Mouse (Mus musculus) midbrain, embryonic 16.5 days (tissue): Measurements from ENCODE around the gene Rtn3. TPM values are rescaled to one million over a fixed set of nuclear protein-coding genes. Genes with fewer than 3 reads are reported as not detected.
"Not testable (repeated sequence)": the region's sequence is repeated elsewhere in the genome, so short reads cannot be mapped to it uniquely, and the experiment has no call there.

Experiments used
- ATAC-seq: fragments of 200-750 bp; cut with Nextera tagmentation; 2 replicates; pipeline ENCODE4 v1.8.0; 2017; ENCODE audit warnings: moderate TSS enrichment
- H3K27ac ChIP-seq: fragments of 300-500 bp; sonication (generic); 2 replicates; pipeline ENCODE4 v1.5.1; 2014; ENCODE audit warnings: mild to moderate bottlenecking, low read length, mixed read lengths
- H3K27me3 ChIP-seq: fragments of 300-500 bp; sonication (generic); 2 replicates; pipeline ENCODE4 v1.6.1; 2014; ENCODE audit warnings: low read depth, low read length, mixed read lengths; ENCODE audit not compliant: control insufficient read depth, insufficient read depth
- H3K36me3 ChIP-seq: fragments of 300-500 bp; sonication (generic); 2 replicates; pipeline ENCODE4 v1.6.1; 2014; ENCODE audit warnings: mild to moderate bottlenecking, low read length, moderate library complexity, mixed read lengths; ENCODE audit not compliant: control insufficient read depth, insufficient read depth
- H3K4me1 ChIP-seq: fragments of 300-500 bp; sonication (generic); 2 replicates; pipeline ENCODE4 v1.6.1; 2014; ENCODE audit warnings: mild to moderate bottlenecking, low read length, mixed read lengths; ENCODE audit not compliant: control insufficient read depth, insufficient read depth
- H3K4me2 ChIP-seq: fragments of 300-500 bp; sonication (generic); 2 replicates; pipeline ENCODE4 v1.6.1; 2014; ENCODE audit warnings: mild to moderate bottlenecking, low read length, mixed read lengths
- H3K4me3 ChIP-seq: fragments of 300-500 bp; sonication (generic); 2 replicates; pipeline ENCODE4 v1.5.1; 2014; ENCODE audit warnings: low read depth, mild to moderate bottlenecking, low read length, moderate library complexity, mixed read lengths
- H3K9ac ChIP-seq: fragments of 300-500 bp; sonication (generic); 2 replicates; pipeline ENCODE4 v1.6.1; 2014; ENCODE audit warnings: low read depth, low read length, mixed read lengths
- H3K9me3 ChIP-seq: fragments of 300-500 bp; sonication (generic); replicated peaks from 2 replicates; pipeline ENCODE4 v1.6.1; 2014; ENCODE audit warnings: mild to moderate bottlenecking, low read length, mixed read lengths; ENCODE audit not compliant: control insufficient read depth, poor library complexity, severe bottlenecking
- WGBS: fragments of 180-500 bp; shearing (Covaris S2); extraction: QIAGEN DNeasy Blood & Tissue Kit; methylation state at CpG from one replicate; pipeline ENCODE4 v1.1.7; 2014; 5-methylcytosine and 5-hydroxymethylcytosine counted together
- polyA plus RNA-seq: library from polyadenylated mRNA; unstranded; fragments of >200 nt; fragmentation: Nextera tagmentation; extraction: Ambion mirVana; gene quantifications from 2 replicates; pipeline ENCODE4 v1.2.1, GENCODE M21; 2015

Gene Rtn3
- polyA plus RNA-seq, 1 experiment from 2014 or later, result 682 TPM

GRCm38 (mm10) chr19:7508026-7508425 lies 24.9 kb upstream of the Rtn3 start:
- 76% methylated on average over 4 of the region's 4 CpGs for WGBS

GRCm38 (mm10) chr19:7506321-7506720 lies 23.2 kb upstream of the Rtn3 start:
- peaks cover 5% of the 10 kb centered on the region; the same call in 1 of the 2 replicates for H3K36me3 ChIP-seq
- no peak overlapping the region for H3K9ac ChIP-seq
- H3K27ac ChIP-seq, result no peak overlapping the region
- H3K4me2 ChIP-seq, result no peak overlapping the region
- no peak for ATAC-seq
- H3K4me1 ChIP-seq, result no peaks in the 10 kb centered on the region
- no peaks in the 10 kb centered on the region for H3K27me3 ChIP-seq
- no peak overlapping the region for H3K4me3 ChIP-seq
- 88% methylated on average over 1 of the region's 1 CpGs for WGBS
- no peaks in the 10 kb centered on the region for H3K9me3 ChIP-seq

More at GRCm38 (mm10) chr19:7508026-7508425, 24.9 kb upstream of the Rtn3 start:
- Histone ChIP-seq H3K9ac (no peak overlapping the region), H3K36me3 (peaks cover 9% of the 10 kb centered on the region; the same call in 1 of the 2 replicates), H3K27ac (no peak overlapping the region), H3K4me1 (no peaks in the 10 kb centered on the region), H3K9me3 (no peaks in the 10 kb centered on the region), H3K27me3 (no peaks in the 10 kb centered on the region), H3K4me3 (no peak overlapping the region), H3K4me2 (no peak overlapping the region)
- ATAC-seq, result no peak

DNA sequence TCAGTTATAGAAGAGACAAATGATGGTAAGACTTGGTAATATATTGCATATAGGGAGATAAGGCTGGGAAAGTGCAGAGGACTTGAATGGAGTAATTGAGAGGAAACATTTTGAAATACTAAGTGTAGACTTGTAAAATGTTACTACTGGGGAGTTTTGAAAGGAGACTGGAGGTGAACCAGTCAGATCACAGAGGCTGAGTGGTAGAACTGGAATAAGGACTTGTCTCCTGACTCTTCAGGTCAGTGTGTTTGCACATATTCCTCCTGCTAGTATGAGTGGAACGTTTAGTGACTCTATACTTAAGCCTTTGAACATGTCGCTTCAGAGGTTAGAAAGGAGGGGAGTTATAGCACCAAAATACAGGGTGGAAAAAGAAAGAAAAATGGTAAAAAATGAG lies 19.4 kb upstream of the Rtn3 start:
- no peaks in the 10 kb centered on the region for H3K27me3 ChIP-seq
- H3K4me2 ChIP-seq, result no peak overlapping the region
- WGBS, result 91% methylated on average over 2 of the region's 2 CpGs
- H3K9ac ChIP-seq, result no peak overlapping the region
- no peak for ATAC-seq
- H3K4me1 ChIP-seq, result no peaks in the 10 kb centered on the region
- no peaks in the 10 kb centered on the region for H3K9me3 ChIP-seq
- H3K36me3 ChIP-seq, result no peaks in the 10 kb centered on the region
- no peak overlapping the region for H3K27ac ChIP-seq
- no peak overlapping the region for H3K4me3 ChIP-seq

DNA sequence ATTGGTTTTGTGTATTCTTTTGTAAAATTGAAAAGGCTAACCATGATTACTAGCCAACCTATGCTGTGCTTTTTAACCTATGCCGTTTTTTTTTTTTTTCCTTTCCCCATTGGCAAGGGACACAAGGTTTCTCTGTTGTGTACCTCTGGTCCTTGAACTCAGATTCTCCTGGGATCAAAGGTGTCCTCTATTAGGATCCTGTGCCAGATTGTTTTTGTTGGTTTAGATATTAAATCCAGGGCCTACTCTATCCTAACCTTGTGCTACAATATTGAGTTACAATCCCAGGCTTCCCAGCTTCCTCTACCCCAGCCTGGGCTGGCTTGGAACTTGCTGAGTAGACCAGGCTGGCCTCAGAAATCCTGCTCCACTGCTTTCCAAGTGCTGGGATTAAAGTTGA lies 17.6 kb upstream of the Rtn3 start:
- WGBS, result 95% methylated on average over 1 of the region's 1 CpGs
- no peak overlapping the region for H3K4me3 ChIP-seq
- no peak for ATAC-seq
- H3K27ac ChIP-seq, result no peak overlapping the region
- H3K36me3 ChIP-seq, result no peaks in the 10 kb centered on the region
- peaks cover 3% of the 10 kb centered on the region; the same call in 1 of the 2 replicates for H3K4me1 ChIP-seq
- no peaks in the 10 kb centered on the region for H3K9me3 ChIP-seq
- no peak overlapping the region for H3K4me2 ChIP-seq
- H3K9ac ChIP-seq, result no peak overlapping the region
- H3K27me3 ChIP-seq, result no peaks in the 10 kb centered on the region

- ATAC-seq, result no peak
- no peak overlapping the region for H3K27ac ChIP-seq
- H3K4me1 ChIP-seq, result peaks cover 6% of the 10 kb centered on the region; the same call in 1 of the 2 replicates
- WGBS, result 84% methylated on average over 2 of the region's 2 CpGs
- no peaks in the 10 kb centered on the region for H3K27me3 ChIP-seq
- no peaks in the 10 kb centered on the region for H3K9me3 ChIP-seq
- H3K4me3 ChIP-seq, result no peak overlapping the region
- H3K9ac ChIP-seq, result no peak overlapping the region
- H3K36me3 ChIP-seq, result no peaks in the 10 kb centered on the region
- no peak overlapping the region for H3K4me2 ChIP-seq
Observed at GRCm38 (mm10) chr19:7498816-7499215, 15.7 kb upstream of the Rtn3 start.

- not testable (repeated sequence) for H3K27ac ChIP-seq, H3K4me3 ChIP-seq, H3K9me3 ChIP-seq, H3K27me3 ChIP-seq, H3K4me1 ChIP-seq, H3K36me3 ChIP-seq, H3K9ac ChIP-seq, ATAC-seq, H3K4me2 ChIP-seq
- 81% methylated on average over 1 of the region's 1 CpGs for WGBS
Observed at GRCm38 (mm10) chr19:7496070-7496469, 13.0 kb upstream of the Rtn3 start.

DNA sequence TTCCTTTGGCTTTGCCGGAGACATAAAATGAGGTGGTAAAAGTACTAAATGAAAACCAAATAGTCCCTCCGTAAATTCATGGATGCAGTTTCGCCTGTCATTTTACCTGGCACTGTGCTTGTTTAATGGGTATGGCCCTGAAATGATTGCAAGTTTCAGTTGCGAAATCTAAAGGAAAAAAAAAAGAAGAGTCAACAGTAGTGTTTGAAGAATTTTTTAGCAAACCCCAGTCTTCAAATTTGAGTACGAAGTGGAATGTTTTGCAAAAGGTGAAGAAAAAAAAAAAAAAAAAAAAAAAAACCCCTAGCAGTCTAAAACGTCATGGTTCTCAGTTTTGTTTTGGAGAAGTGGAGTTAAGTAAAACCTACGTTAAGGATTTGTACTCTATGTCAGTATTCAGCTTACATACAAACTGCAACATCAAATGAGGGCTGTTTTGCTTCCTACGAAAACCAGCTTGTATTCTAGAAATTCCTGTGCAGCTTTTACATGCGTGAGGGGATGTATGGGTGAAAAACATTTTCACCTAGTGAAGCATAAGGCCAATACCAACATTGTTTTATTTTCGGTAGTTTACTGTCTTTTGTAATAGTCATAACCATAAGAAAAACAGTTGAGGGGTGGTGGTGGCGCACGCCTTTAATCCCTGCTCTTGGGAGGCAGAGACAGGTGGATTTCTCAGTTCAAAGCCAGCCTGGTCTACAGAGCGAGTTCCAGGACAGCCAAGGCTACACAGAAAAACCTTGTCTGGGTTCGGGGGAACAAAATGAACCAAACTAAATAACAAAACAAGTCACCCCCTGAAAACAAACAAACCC lies 12.3 kb upstream of the Rtn3 start:
- no peak for ATAC-seq
- no peaks in the 10 kb centered on the region for H3K36me3 ChIP-seq
- peak overlapping the region; percentile 79 for H3K4me3 ChIP-seq
- H3K27me3 ChIP-seq, result no peaks in the 10 kb centered on the region
- H3K4me1 ChIP-seq, result peaks cover 6% of the 10 kb centered on the region; the same call in 1 of the 2 replicates
- no peaks in the 10 kb centered on the region for H3K9me3 ChIP-seq
- H3K27ac ChIP-seq, result peak overlapping the region; percentile 97
- WGBS, result 51% methylated on average over 14 of the region's 14 CpGs
- H3K4me2 ChIP-seq, result peak overlapping the region; percentile 53
- H3K9ac ChIP-seq, result peak overlapping the region; percentile 94; the same call in 1 of the 2 replicates

- Histone ChIP-seq H3K9me3 (no peaks in the 10 kb centered on the region), H3K36me3 (no peaks in the 10 kb centered on the region), H3K4me2 (peak overlapping the region; percentile 53), H3K27me3 (no peaks in the 10 kb centered on the region), H3K27ac (peak overlapping the region; percentile 97), H3K4me1 (peaks cover 6% of the 10 kb centered on the region; the same call in 1 of the 2 replicates), H3K4me3 (peak overlapping the region; percentile 79), H3K9ac (peak overlapping the region; percentile 94)
- peak; percentile 97 for ATAC-seq
- WGBS, result under 1% methylated on average over 84 of the region's 84 CpGs
Observed at GRCm38 (mm10) chr19:7494187-7495015, 11.3 kb upstream of the Rtn3 start.
